Mouse (Mus musculus): Measurements from ENCODE around the gene Tead3.
"Not testable (repeated sequence)": the region's sequence is repeated elsewhere in the genome, so short reads cannot be mapped to it uniquely, and the experiment has no call there.

Tead3 gene

DNA sequence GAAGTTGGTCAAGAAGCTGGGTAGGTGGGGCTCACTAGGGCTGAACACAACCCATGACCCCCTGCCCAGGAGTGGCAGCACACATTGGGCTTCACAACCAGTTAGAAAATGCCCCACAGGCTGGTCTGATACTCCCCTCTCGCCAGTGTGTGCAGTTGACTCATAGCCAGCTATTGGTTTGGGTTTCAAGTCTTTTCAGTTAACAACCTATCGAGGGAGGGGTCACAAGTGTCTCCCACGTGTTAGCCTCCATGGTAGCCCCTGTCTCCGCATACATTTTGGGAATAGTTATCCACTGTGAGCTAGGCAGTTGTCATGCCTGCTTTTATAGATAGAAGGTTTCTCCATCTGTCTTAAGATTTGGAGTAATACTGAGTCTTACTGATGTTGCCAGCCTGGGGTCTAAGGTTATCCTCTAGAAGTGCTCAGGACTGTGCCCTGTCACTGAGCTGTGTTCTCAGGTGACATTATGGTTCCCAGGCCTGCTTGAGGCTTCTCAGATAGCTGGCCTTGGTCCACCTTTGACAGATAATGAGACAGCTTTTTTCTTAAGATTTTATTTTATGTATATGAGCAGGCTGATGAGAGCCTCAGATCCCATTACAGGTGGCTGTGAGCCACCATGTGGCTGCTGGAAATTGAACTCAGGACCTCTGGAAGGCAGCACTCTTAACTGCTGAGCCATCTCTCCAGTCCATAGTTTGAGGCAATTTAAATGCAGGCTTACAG, 20.9 kb downstream of the Tead3 start:
- DNase-seq = no peak

DNA sequence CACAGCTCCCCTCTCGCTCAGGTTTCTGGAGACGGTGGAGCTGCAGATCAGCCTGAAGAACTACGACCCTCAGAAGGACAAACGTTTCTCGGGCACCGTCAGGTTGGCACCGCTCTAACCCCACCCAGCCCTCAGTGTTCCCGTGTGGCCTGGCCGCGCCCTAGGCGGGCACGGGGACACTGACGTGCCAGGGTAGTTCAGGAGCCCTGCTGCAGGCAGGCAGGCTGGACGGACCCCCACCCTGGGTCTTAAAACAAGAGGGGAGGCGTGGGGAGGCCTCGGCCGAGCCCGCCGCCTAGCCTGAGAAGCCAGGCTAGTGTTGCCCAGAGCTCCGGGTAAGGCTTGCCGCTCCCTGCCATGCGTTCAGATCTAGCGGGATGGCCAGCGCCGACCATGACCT, 21.7 kb downstream of the Tead3 start:
- DNase-seq = no peak

DNA sequence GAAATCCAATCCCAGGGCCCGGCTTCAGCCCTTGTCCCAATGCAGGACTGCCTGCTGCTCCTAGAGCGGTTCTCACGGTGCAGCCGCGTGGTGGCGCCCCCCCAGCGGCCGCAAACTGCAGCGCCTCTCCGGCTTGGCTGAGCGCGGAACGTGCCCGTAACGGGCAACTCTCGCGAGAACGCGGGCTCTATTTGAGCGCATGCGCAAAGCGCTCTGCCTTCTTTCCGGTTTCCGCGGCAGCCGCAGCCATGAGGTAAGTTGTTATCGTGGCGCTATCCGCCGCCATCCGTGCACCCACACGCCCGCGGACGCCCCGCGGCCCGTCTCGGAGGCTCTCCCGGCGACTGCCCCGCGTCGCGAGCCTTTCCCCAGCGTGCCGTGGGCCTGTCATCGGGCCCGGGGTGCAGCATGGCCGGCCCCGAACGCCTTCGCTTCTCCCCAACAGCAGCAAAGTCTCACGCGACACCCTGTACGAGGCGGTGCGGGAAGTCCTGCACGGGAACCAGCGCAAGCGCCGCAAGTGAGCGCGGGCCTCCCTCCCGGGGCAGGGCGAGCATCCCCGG, 22.2 kb downstream of the Tead3 start, which contains the start of gene Rpl10a:
Rpl10a (plus strand) TSS at position 106 of the 563 bp plus-strand sequence.
- DNase-seq = peak; percentile 95 to 99

DNA sequence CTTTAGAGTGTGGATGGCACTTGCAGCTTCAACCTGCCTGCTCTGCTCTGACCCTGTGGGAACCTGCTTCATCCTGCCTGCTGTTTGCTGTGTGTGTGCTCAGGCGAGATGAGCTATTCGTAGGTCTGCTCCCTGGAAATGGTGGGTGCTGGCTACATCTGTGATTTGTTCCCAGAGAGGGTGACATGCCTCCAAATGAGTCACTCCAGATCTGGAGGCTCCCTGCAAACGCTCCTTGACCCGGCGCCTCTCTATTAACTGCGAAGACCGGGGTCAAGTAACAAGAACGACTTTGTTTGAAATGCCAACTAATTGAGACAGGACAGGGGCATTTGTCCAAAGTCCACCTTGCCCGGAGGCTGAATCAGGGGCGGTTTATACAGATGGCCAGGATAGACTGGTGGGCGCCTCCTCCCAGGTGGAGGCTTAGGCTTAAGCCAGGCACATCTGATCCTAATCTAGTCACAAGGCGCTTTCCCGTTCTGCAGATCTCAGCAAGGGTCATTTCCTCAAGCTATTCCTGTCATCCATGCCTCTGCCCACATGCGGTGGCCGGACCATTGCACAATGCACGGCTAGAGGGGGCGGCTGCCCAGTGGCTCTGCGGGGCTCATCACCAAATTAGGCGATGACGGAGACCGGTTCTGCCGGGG, 22.8 kb downstream of the Tead3 start:
- DNase-seq = peak in 1 of 2 experiments; percentile 30

DNA sequence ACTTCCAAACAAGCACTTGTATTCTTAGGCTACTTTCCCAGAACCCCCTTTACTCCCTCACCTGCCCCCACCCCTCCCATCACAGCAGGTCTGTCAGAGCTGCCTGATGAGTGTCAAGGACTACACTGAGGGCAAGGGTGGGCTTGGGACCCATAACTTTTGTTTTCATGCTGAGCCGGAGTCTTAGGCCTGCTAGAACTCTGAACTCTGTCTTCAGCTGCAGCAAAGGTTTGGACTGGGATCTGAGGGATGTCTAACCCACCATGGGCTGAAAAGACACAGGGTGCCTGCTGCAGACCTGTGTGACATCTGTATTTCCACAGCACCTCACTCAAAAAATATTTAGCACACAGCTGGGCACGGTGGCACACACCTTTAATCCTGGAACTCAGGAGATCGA, 23.7 kb downstream of the Tead3 start:
- no peak for DNase-seq

DNA sequence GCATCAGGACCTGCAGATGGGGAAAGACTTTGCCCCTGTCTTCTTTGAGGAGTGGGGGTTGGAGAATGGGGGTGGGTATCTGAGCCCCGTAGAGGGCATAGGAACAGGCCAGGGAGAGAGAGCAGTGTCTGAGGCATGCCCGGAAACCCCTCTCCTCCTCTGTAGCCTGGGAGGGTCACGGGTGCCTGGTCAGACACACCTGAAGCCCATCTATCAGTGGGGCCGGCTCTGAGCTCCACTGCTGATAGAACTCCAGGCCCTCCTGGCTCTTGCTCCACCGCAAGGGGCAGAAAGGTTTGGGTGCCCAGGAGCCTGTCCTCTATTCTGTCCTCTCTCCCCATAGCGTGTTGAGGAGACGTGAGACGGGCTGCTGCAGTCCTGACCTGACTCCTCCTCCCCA, 24.9 kb downstream of the Tead3 start:
- DNase-seq = no peak

DNA sequence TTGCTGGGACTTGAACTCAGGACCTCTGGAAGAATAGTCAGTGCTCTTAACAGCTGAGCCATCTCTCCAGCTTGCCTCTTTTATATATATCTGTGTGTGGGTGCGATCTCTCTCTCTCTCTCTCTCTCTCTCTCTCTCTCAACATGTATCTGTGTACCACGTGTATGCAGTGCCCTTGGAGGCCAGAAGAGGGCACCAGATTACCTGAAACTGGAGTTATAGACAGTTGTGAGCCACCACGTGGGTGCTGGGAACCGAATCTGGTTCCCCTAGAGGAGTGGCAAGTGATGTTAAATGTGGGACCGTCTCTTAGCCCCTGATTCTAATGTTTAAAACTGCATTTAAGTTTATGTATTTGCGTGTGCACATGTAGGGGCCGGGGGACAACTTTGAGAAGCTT, 26.2 kb downstream of the Tead3 start:
- DNase-seq = not testable (repeated sequence)

DNA sequence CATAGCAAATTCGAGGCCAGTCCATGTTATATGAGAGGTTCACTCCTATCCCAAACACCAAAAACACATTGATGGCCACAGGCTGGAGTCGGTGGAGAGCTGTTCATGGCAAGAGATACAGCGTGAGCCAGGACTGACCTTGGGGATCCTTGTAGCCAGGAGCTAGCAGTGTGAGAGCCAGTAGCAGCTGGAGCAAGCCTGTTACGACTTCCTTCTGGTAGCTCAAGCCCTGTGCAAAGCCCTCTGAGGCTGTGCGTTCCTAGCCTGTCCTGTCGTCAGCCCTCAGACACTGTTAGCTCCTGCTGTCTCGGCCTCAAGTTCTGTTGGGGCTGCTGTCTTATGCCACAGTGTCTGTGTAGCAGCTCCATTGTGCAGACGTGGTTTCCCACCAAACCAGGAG, 26.8 kb downstream of the Tead3 start:
- DNase-seq = no peak

DNA sequence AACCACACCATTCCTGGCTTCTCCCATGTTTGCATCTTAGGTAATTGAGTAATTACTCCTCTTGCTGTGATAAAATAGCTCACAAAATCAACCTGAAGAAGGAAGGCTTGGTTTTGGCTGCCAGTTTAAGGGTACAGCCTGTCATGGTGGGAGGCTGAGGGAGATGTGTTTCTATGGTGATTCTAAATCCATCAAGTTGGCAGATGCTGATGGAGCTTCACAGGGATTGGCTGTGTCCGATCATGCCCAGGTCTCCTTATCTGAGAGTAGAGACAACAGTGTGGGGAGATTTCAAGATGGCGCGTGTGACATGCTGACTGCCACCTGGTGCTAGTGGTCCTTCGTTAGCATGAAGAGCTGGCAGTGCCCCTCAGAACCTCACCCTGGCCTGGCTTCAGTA, 28.9 kb downstream of the Tead3 start:
- DNase-seq = no peak

DNA sequence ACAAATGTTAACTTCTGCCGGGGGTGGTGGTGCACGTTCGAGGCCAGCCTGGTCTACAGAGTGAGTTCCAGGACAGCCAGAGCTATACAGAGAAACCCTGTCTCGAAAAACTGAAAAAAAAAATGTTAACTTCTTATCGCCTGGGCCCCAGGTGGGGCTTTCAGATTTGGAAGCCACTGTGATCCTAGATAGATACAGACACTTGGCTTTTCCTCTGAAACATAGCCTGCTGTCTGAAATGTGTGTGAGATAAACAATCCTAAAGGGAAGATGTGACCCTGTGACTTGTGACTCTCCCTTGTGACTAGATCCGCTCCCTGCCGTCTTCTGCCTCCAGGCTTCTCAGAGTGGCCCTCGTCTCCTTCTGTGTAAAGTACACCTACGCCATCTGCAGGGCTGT, 32.9 kb downstream of the Tead3 start:
- no peak for DNase-seq

DNA sequence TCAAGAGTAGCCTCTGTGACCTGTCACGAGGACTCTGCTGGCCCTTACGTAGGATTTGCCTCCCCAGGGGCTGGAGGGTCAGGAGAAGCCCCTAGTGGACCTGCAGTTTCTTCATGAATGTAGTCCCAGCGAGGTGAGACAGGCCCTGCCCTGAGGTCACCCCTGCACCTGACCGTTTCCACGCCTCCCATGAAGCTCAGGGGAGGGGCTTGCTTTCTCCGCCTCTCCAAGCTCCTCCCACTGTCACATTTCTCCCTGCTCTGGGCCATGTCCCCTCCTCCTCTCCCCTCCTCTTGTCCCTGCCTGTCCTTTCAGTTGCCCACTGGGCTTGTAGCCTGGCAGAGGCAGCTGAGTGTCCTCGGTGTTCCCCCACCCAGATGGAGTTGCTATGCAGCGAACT, 33.5 kb downstream of the Tead3 start:
- DNase-seq = no peak

DNA sequence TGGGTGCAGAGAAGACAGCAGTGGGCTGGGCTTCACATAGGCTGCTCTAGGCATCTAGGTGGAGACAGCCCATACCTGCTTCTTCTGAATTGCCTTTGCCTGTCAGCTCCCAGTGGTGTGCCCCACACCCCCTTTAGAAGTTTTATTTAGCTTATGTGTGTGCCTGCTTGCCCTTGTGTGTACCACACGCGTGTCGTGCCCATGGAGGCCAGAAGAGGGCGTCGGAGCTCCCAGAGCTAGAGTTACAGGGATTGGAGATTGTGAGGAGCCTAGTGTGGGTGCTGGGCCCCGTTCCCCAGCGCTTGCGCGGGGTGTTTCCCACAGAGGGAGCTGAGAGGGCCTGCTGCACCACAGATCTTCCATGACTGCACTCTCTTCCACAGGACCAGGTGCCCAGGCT, 34.1 kb downstream of the Tead3 start:
- DNase-seq = no peak

DNA sequence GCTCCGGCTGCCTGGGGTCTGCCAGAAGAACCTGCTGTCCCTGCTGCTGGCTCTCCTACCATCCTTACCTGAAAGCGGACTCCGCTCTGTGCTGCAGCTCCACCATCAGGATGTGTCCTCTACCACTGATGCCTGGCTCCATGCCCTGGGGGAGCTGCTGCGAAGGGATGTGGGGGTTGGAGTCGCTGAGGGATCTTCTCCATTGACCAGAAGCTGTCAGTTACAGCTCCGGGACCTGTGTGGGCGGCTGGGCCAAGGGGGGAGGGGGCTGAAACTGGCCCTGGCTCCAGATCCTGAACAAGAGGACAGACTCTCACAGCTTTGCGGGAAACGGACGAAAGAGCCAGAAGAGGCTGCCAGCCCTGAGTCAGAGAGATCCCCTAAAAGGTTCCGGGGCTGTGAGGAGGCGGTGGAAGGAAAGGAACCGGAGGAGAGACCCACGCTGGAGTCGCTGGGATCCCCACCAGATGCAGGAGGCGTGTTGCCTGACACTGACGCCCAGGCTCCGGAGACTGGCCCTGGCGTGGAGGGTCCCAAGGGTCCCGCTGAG, 34.9 kb downstream of the Tead3 start:
- no peak for DNase-seq

DNA sequence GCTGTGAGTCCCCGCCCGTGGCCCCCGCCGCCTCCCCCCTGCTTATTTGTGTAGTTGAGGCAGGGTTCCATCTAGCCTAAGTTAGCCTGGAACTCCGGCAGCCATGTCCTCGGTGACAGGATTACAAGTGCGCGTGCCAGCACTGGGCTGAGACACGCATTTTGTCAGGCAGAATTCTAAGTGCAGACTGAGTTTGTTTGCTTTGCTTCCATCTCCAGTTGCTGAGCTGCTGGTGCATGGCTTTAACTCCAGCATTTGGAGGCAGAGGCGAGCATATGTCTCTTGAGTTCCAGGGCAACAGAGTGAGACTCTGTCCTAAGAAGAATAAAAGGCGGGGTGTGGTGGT, 36.8 kb downstream of the Tead3 start:
- DNase-seq = no peak

DNA sequence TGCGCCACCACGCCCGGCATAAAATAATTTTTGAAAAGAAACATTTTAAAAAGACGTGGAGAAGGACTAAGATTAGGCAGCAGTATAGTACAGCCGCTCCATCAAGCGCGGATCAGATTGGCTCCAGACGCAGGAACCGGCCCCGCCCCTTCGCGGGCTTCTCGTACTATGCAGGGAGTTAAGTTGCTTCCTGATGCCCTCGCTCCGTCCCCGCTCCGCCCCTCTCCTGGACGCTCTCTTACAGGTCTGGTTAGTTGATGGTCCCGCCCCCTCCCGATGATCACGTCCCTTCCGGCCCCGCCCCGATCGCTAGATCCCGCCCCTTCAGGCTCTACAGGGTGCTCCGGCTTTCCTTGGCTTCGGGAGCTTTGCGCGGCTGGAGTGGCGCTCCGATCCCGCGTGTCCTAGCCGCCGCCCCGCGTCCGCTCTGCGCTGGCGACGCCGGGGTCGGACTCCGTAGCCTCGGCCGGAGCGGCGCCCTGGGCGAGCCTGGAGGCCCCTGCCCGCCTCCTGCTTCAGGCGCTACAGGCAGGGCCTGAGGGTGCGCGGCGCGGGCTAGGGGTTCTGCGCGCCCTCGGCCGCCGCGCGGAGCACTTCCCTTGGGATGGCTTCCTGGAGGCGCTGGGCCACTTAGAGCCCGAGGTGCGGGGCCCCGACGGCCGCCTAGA, 37.3 kb downstream of the Tead3 start, which contains the start of gene Fance:
Fance (plus strand) TSS at position 308 of the 668 bp plus-strand sequence.
- peak; percentile 94 to 97 for DNase-seq

DNA sequence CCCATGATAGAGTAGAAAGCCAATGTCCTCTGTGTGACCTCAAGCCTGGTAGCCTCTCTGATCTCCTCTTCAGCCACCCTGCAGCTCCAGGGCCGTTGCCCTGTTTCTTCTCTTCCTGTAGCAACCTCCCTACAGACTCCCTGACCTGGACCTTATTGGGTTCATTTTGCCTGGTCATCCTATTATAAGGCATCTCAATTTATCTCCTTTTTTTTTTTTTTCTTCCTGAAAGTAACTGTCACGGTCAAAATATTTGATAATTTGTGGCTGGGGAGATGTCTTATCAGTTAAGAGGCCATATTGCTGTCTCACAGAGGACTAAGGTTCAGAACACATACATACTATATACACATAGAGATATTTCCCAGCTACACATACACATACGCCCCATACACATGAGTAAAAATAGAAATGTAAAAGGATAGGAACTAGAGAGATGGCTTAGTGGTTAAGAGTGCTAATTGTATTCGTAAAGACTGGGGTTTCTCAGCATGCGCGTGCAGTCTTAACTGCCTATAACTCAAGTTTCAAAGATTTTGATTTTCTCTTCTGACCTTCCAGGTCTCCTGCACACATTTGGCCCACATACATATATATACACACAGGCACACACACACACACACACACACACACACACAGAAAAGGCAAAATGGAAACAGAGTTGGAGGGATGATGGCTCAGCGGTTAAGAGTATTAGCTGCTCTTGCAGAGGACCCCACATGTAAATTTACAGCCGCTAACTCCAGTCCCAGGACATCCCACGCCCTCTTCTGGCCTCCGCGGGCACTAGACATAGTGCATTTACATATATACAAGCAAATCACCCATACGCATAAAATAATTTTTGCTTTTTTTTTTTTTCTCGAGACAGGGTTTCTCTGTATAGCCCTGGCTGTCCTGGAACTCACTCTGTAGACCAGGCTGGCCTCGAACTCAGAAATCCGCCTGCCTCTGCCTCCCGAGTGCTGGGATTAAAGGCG, 38.1 kb downstream of the Tead3 start:
- peak; percentile 47 to 48 for DNase-seq

DNA sequence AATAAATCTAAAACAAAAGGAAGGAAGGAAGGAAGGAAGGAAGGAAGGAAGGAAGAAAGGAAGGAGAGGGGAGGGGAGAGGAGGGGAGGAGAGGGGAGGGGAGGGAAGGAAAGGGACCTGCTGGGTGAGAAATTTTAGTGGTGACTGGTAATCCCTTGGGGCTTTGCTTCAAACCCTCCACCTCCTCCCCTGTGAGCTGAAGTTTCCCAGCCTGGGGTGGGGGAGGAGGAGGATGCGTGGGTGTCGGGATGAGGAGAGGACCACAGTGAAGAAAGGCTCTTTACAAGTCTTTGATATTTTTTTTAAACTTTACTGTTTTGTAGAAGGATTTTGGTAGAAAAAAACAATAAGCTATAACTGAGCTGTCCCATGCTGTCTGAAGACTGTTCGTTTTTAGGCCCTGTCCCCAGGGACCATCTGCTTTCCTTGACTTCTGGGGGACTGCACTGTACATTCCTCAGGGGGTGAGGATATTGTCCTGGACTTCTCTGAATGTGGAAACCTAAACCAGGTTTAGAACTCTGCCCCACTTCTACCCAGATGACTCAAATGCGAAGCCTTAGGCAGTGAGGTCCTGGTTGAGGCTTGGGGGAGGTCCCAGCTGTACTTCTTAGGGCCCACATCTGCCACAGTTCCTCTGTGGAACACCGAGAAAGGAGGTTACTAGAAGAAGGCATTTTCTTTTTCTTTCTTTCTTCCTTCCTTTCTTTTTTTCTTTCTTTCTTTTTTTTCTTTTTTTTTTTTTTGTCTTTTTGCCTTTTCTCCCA, 39.1 kb downstream of the Tead3 start:
- DNase-seq = no peak

DNA sequence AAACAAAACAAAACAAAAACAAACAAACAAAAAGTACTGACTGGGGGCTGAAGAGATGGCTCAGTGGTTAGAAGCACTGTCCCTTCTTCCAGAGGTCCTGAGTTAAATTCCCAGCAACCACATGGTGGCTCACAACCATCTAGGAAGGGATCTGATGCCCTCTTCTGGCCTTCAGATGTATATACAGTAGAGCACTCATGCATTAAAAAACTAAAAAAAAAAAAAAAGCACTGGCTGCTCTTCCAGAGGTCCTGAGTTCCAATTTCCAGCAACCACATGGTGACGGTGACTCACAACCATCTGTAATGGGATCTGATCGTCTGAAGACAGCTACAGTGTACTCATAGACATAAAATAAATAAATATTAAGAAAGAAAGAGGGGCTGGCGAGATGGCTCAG, 39.8 kb downstream of the Tead3 start:
- no peak for DNase-seq

DNA sequence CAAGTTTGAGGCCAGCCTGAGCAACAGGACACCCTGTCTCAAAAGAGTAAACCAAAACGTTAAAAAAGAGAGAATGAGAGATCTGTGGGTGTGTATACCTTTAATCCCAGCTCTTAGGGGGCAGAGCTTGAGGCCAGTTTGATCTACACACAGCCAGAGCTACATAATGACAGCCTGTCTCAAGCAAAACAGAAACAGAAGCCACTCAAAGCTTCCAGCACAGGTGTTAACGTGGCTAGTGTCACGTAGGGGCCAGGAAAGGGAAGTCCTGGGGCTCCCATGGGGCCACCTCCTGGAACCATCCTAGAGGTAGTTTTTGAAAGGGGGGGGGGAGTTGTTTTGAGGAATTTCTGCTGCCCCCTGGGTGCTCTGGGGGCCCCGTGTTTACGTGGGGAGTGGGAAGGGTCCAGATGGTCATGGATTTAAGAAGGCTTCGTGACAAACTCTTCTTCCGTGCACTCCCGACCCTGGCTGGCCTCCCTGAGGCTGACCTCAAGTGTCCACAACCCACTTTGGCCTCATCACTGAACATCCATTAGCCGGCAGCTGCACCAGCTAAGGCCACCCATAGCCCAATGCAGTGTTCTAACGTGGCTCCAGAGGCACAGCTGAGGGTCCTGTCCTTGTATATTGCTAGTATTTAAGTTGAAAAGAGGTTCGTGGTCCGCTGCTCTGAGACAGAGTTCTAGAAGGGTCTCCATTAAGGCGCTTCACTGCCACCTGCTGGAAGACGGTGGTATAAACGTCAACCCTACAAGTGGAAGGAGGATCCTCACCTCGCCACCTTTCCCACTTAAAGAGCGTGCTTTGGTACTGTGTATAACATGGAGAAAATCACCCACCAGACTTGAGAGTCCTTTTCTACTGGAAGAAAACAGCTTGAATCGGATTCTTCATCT, 42.1 kb downstream of the Tead3 start:
- peak; percentile 89 for DNase-seq

DNA sequence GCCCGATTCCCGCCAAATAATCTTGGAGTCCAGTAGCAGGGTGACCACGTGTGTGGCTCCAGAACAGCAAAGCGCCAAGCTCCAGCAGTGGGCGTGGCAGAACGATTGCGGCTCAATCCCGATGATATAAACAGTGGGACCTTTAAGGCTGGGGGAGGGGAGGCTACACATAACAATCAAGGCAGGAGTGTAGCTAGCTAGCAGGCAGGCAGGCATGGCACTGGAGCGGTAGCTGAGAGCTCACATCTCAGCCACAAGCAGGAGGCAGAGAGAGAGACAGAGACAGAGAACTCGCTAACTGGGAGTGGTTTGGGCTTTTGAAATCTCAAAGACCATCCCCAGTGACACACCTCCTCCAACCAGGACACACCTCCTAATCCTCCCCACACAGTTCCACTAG, 45.4 kb downstream of the Tead3 start:
- DNase-seq = no peak

Measured in cerebellum, adult 18-20 months (tissue).